Mouse (Mus musculus) CH12.LX (cell line): ENCODE measurements at regions not wholly inside any gene's neighbourhood (a gene's known extent, or its start where the extent isn't known, plus 50 kb on each side); places are given as distances from the start of the nearest gene placed in this dataset.

ENCODE experiments used
- DNase-seq: peaks from one replicate; pipeline ENCODE4 v3.0.0-alpha.2; 2013; ENCODE audit errors: extremely low read depth
- H3K27ac ChIP-seq: 2 replicates; pipeline ENCODE4 v1.5.1; 2012; ENCODE audit warnings: low read depth, mild to moderate bottlenecking, control low read depth, moderate library complexity; ENCODE audit not compliant: insufficient read depth
- H3K27me3 ChIP-seq: replicated peaks from 2 replicates; pipeline ENCODE3; 2012; ENCODE audit warnings: inconsistent platforms
- H3K36me3 ChIP-seq, 2 experiments: replicated peaks in 1 of 2; 2 replicates each; pipeline versions ENCODE3 to v1.6.1; 2012; ENCODE audit warnings: inconsistent platforms in 1 of 2, low read length in 1 of 2, mild to moderate bottlenecking in 1 of 2, mixed read lengths in 1 of 2, moderate library complexity in 1 of 2; ENCODE audit not compliant: control insufficient read depth in 1 of 2, insufficient read depth in 1 of 2
- H3K4me1 ChIP-seq, 2 experiments: 2 replicates each; pipeline ENCODE4 v1.6.1; 2012; ENCODE audit warnings: inconsistent platforms in 1 of 2, moderate library complexity in 1 of 2; ENCODE audit not compliant: insufficient read depth in 2 of 2, control insufficient read depth in 1 of 2
- H3K4me2 ChIP-seq: 2 replicates; pipeline ENCODE4 v1.6.1; 2012; ENCODE audit warnings: low read depth, mild to moderate bottlenecking, control low read depth; ENCODE audit not compliant: poor library complexity, insufficient read depth, severe bottlenecking
- H3K4me3 ChIP-seq, 3 experiments: fragments of 150-350 bp in 1 of 3; sonication (generic) in 1 of 3; replicated peaks in 1 of 3; 2 replicates each; pipeline versions ENCODE3 to v1.5.1; 2011 to 2012; ENCODE audit warnings: low read depth in 2 of 3, low read length in 2 of 3, mild to moderate bottlenecking in 2 of 3, moderate library complexity in 2 of 3, control low read depth in 1 of 3, improper control_type of control experiment in 1 of 3, inconsistent platforms in 1 of 3, mixed read lengths in 1 of 3; ENCODE audit not compliant: poor library complexity in 1 of 3
- H3K79me2 ChIP-seq: replicated peaks from 2 replicates; pipeline ENCODE4 v1.6.1; 2012; ENCODE audit warnings: mild to moderate bottlenecking, moderate library complexity; ENCODE audit not compliant: control insufficient read depth, poor library complexity, insufficient read depth, severe bottlenecking; ENCODE audit errors: extremely low read depth
- H3K9ac ChIP-seq: 2 replicates; pipeline ENCODE4 v1.6.1; 2012; ENCODE audit warnings: low read depth, mild to moderate bottlenecking, control low read depth, moderate library complexity; ENCODE audit not compliant: insufficient read depth
- H3K9me3 ChIP-seq: replicated peaks from 2 replicates; pipeline ENCODE3; 2012; ENCODE audit warnings: low read length, inconsistent platforms, mixed read lengths
- CHD1 ChIP-seq: IDR thresholded peaks from 2 replicates; pipeline ENCODE4 v1.6.1; 2012; ENCODE audit warnings: low read depth, low read length, improper control_type of control experiment, inconsistent platforms
- CHD2 ChIP-seq: IDR thresholded peaks from 2 replicates; pipeline ENCODE4 v1.6.1; 2011; ENCODE audit warnings: low read length, improper control_type of control experiment
- E2F4 ChIP-seq: IDR thresholded peaks from 2 replicates; pipeline ENCODE4 v1.6.1; 2011; ENCODE audit warnings: low read depth, low read length, improper control_type of control experiment; ENCODE audit not compliant: insufficient replicate concordance
- EP300 ChIP-seq: IDR thresholded peaks from 2 replicates; pipeline ENCODE4 v1.6.1; 2011; ENCODE audit warnings: low read length, improper control_type of control experiment
- ETS1 ChIP-seq: conservative IDR thresholded peaks from 2 replicates; pipeline ENCODE4 v1.6.1; 2012; ENCODE audit warnings: low read depth, mild to moderate bottlenecking, inconsistent platforms, low read length, improper control_type of control experiment, moderate library complexity
- GABPA ChIP-seq: IDR thresholded peaks from 2 replicates; pipeline ENCODE4 v1.6.1; 2012; ENCODE audit warnings: low read depth, low read length, improper control_type of control experiment, inconsistent platforms; ENCODE audit not compliant: insufficient replicate concordance
- HCFC1 ChIP-seq: IDR thresholded peaks from 2 replicates; pipeline ENCODE4 v1.6.1; 2012; ENCODE audit warnings: low read depth, mild to moderate bottlenecking, inconsistent platforms, low read length, improper control_type of control experiment
- IRF4 ChIP-seq: IDR thresholded peaks from 2 replicates; pipeline ENCODE4 v1.6.1; 2014; ENCODE audit warnings: low read depth, mild to moderate bottlenecking, inconsistent platforms, low read length, improper control_type of control experiment
- JUN ChIP-seq: IDR thresholded peaks from 2 replicates; pipeline ENCODE4 v1.6.1; 2011; ENCODE audit warnings: low read depth, mild to moderate bottlenecking, low read length, improper control_type of control experiment, moderate library complexity; ENCODE audit not compliant: insufficient read depth
- MAFK ChIP-seq: IDR thresholded peaks from 2 replicates; pipeline ENCODE4 v1.6.1; 2011; ENCODE audit warnings: low read length, improper control_type of control experiment; ENCODE audit not compliant: insufficient replicate concordance
- MXI1 ChIP-seq: IDR thresholded peaks from 2 replicates; pipeline ENCODE4 v1.6.1; 2011; ENCODE audit warnings: mild to moderate bottlenecking, low read depth, low read length, improper control_type of control experiment
- NRF1 ChIP-seq: IDR thresholded peaks from 2 replicates; pipeline ENCODE4 v1.6.1; 2014; ENCODE audit warnings: low read depth, mild to moderate bottlenecking, inconsistent platforms, low read length, improper control_type of control experiment, moderate library complexity
- PAX5 ChIP-seq: IDR thresholded peaks from 2 replicates; pipeline ENCODE4 v1.6.1; 2012; ENCODE audit warnings: low read length, inconsistent platforms, mixed read lengths
- POLR2A ChIP-seq: IDR thresholded peaks from 2 replicates; pipeline ENCODE4 v1.6.1; 2011; ENCODE audit warnings: low read depth, mild to moderate bottlenecking, improper control_type of control experiment, low read length
- RAD21 ChIP-seq: IDR thresholded peaks from 2 replicates; pipeline ENCODE4 v1.6.1; 2011; ENCODE audit warnings: low read depth, mild to moderate bottlenecking, low read length, improper control_type of control experiment, moderate library complexity
- RCOR1 ChIP-seq: conservative IDR thresholded peaks from 2 replicates; pipeline ENCODE4 v1.6.1; 2012; ENCODE audit warnings: low read depth, mild to moderate bottlenecking, inconsistent platforms, low read length, improper control_type of control experiment
- UBTF ChIP-seq: IDR thresholded peaks from 2 replicates; pipeline ENCODE4 v1.6.1; 2012; ENCODE audit warnings: low read depth, mild to moderate bottlenecking, inconsistent platforms, low read length, improper control_type of control experiment, moderate library complexity
- USF1 ChIP-seq: IDR thresholded peaks from 2 replicates; pipeline ENCODE4 v1.6.1; 2014; ENCODE audit warnings: low read depth, mild to moderate bottlenecking, inconsistent platforms, low read length, improper control_type of control experiment
- ZC3H11A ChIP-seq: IDR thresholded peaks from 2 replicates; pipeline ENCODE4 v1.6.1; 2012; ENCODE audit warnings: low read depth, mild to moderate bottlenecking, inconsistent platforms, low read length, improper control_type of control experiment
- ZKSCAN1 ChIP-seq: IDR thresholded peaks from 2 replicates; pipeline ENCODE4 v1.6.1; 2012; ENCODE audit warnings: low read depth, inconsistent platforms, low read length, improper control_type of control experiment, borderline replicate concordance
- ZNF384 ChIP-seq: IDR thresholded peaks from 2 replicates; pipeline ENCODE4 v1.6.1; 2012; ENCODE audit warnings: low read depth, low read length, improper control_type of control experiment, inconsistent platforms
- dilution Hi-C: fragments of 300-500 bp; cut with MboI; formaldehyde crosslinking; loops from 2 replicates; pipeline ENCODE4 v1.14.3; 2020; ENCODE audit warnings: low sequenced_read_pairs; ENCODE audit not compliant: extremely low pct_unique_long_range_greater_than_20kb, extremely low pct_ligation_motif_present
- in situ Hi-C: fragments of 300-500 bp; cut with MboI; formaldehyde crosslinking; loops from 3 replicates; pipeline ENCODE4 v1.14.3; 2019; ENCODE audit warnings: low sequenced_read_pairs, low pct_ligation_motif_present, low pct_unique_long_range_greater_than_20kb, mixed read lengths

DNA sequence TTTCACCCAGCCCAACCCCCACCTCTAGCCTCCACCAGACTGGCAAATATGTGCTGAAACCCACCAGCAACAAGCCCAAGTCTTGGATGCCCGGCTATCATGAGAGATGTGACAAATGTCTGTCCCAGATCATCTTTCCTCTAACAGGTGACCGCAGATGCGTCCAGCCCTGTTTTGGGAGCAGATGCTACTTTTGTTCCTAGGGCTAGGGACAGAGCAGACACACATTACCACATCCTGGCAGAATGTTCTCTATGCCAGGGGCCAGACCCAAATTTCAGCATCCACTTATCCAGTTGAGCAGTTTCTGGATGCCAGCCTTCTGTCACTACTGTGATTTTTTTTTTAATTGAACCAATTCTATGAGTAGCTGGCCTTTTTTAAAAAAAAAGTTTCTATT lies 316.7 kb downstream of the Adra2a start:
- no peak overlapping the region for H3K4me3 ChIP-seq
- no peaks in the 10 kb centered on the region for H3K36me3 ChIP-seq
- TF ChIP-seq GABPA (no peak), PAX5 (no peak), EP300 (no peak), ETS1 (no peak), ZKSCAN1 (no peak), HCFC1 (no peak), E2F4 (no peak), RCOR1 (no peak), IRF4 (no peak), ZNF384 (no peak), POLR2A (no peak), USF1 (no peak), MXI1 (no peak), ZC3H11A (no peak), UBTF (no peak), NRF1 (no peak), MAFK (no peak), JUN (no peak), CHD2 (no peak)
- DNase-seq, result no peak
- H3K27ac ChIP-seq, result no peak overlapping the region
- no peak overlapping the region for H3K4me2 ChIP-seq
- no peaks in the 10 kb centered on the region for H3K27me3 ChIP-seq
- no peak overlapping the region for H3K9ac ChIP-seq
- H3K4me1 ChIP-seq, result no peaks in the 10 kb centered on the region
- no peaks in the 10 kb centered on the region for H3K79me2 ChIP-seq
- in situ Hi-C loops (no loop called here), dilution Hi-C loops (no loop called here)
- H3K9me3 ChIP-seq, result no peaks in the 10 kb centered on the region

GRCm38 (mm10) chr19:54385101-54385500 lies 341.1 kb downstream of the Adra2a start:
- Histone ChIP-seq H3K4me1 (no peaks in the 10 kb centered on the region), H3K27ac (no peak overlapping the region), H3K27me3 (no peaks in the 10 kb centered on the region), H3K36me3 (no peaks in the 10 kb centered on the region), H3K4me2 (no peak overlapping the region), H3K9me3 (no peaks in the 10 kb centered on the region), H3K4me3 (no peak overlapping the region), H3K9ac (no peak overlapping the region), H3K79me2 (no peaks in the 10 kb centered on the region)
- no peak for DNase-seq
- dilution Hi-C loops (no loop called here), in situ Hi-C loops (no loop called here)
- TF ChIP-seq RAD21 (no peak), GABPA (no peak), IRF4 (no peak), CHD1 (no peak)
